Mouse (Mus musculus): Measurements from ENCODE around the gene Cemip.

Cemip gene

GRCm38 (mm10) chr7:83976413-83976958 is 109.8 kb downstream of the Cemip start:
- in situ Hi-C loops (cut with MboI; ENCODE audit: low sequenced_read_pairs) = no loop called here

- in situ Hi-C loops (cut with MboI; ENCODE audit: low sequenced_read_pairs) = no loop called here
Measured at GRCm38 (mm10) chr7:83975283-83975682, 111.0 kb downstream of the Cemip start.

GRCm38 (mm10) chr7:83972485-83972884 is 113.8 kb downstream of the Cemip start:
- in situ Hi-C loops (cut with MboI; ENCODE audit: low sequenced_read_pairs) = no loop called here

GRCm38 (mm10) chr7:83966047-83966818 is 120.1 kb downstream of the Cemip start:
- in situ Hi-C loops (cut with MboI; ENCODE audit: low sequenced_read_pairs) = no loop called here

- in situ Hi-C loops (cut with MboI; ENCODE audit: low sequenced_read_pairs) = no loop called here
Measured at GRCm38 (mm10) chr7:83965181-83965580, 121.1 kb downstream of the Cemip start.

GRCm38 (mm10) chr7:83952511-83952910 is 133.8 kb downstream of the Cemip start:
- in situ Hi-C loops (cut with MboI; ENCODE audit: low sequenced_read_pairs) = no loop called here

- in situ Hi-C loops (cut with MboI; ENCODE audit: low sequenced_read_pairs) = no loop called here
Measured at GRCm38 (mm10) chr7:83951327-83951726, 135.0 kb downstream of the Cemip start.

GRCm38 (mm10) chr7:83949662-83950061 is 136.6 kb downstream of the Cemip start:
- in situ Hi-C loops (cut with MboI; ENCODE audit: low sequenced_read_pairs) = no loop called here

- in situ Hi-C loops (cut with MboI; ENCODE audit: low sequenced_read_pairs) = no loop called here
Measured at GRCm38 (mm10) chr7:83948743-83949142, 137.6 kb downstream of the Cemip start.

- in situ Hi-C loops (cut with MboI; ENCODE audit: low sequenced_read_pairs) = no loop called here
Measured at GRCm38 (mm10) chr7:83941701-83942101, 144.6 kb downstream of the Cemip start.

- in situ Hi-C loops (cut with MboI; ENCODE audit: low sequenced_read_pairs) = no loop called here
Measured at GRCm38 (mm10) chr7:83940136-83940535, 146.2 kb downstream of the Cemip start.

- in situ Hi-C loops (cut with MboI; ENCODE audit: low sequenced_read_pairs) = no loop called here
Measured at GRCm38 (mm10) chr7:83939017-83939721, 147.1 kb downstream of the Cemip start.

- in situ Hi-C loops (cut with MboI; ENCODE audit: low sequenced_read_pairs) = no loop called here
Measured at GRCm38 (mm10) chr7:83921637-83922036, 164.7 kb downstream of the Cemip start.

GRCm38 (mm10) chr7:83920241-83920640 is 166.1 kb downstream of the Cemip start:
- in situ Hi-C loops (cut with MboI; ENCODE audit: low sequenced_read_pairs) = no loop called here

GRCm38 (mm10) chr7:83914566-83914965 is 171.7 kb downstream of the Cemip start:
- in situ Hi-C loops (cut with MboI; ENCODE audit: low sequenced_read_pairs) = loop anchor here (10.0 kb wide), 1 partner anchor 360 kb away; no protein-coding TSS in a partner anchor

- in situ Hi-C loops (cut with MboI; ENCODE audit: low sequenced_read_pairs) = loop anchor here (10.0 kb wide), 1 partner anchor 361 kb away; no protein-coding TSS in a partner anchor
Measured at GRCm38 (mm10) chr7:83913995-83914394, 172.3 kb downstream of the Cemip start.

- in situ Hi-C loops (cut with MboI; ENCODE audit: low sequenced_read_pairs) = loop anchor here (10.0 kb wide), 1 partner anchor 361 kb away; no protein-coding TSS in a partner anchor
Measured at GRCm38 (mm10) chr7:83913405-83913932, 172.8 kb downstream of the Cemip start.

- in situ Hi-C loops (cut with MboI; ENCODE audit: low sequenced_read_pairs) = loop anchor here (10.0 kb wide), 1 partner anchor 363 kb away; no protein-coding TSS in a partner anchor
Measured at GRCm38 (mm10) chr7:83911909-83912308, 174.4 kb downstream of the Cemip start.

- in situ Hi-C loops (cut with MboI; ENCODE audit: low sequenced_read_pairs) = no loop called here
Measured at GRCm38 (mm10) chr7:83904831-83905230, 181.5 kb downstream of the Cemip start.

- in situ Hi-C loops (cut with MboI; ENCODE audit: low sequenced_read_pairs) = no loop called here
Measured at GRCm38 (mm10) chr7:83902296-83903145, 183.8 kb downstream of the Cemip start.
